Mouse (Mus musculus): ENCODE measurements around the gene Acot3.
"Not testable (repeated sequence)": the region's sequence is repeated elsewhere in the genome, so short reads cannot be mapped to it uniquely, and the experiment has no call there.

Acot3 gene

GRCm38 (mm10) chr12:84051937-84052474, at the start of gene Acot3:
Gene Acot3 (plus strand): TSS chr12:84052144.
- no peak for DNase-seq (ENCODE audit: low spot score)

GRCm38 (mm10) chr12:84003866-84004265, 48.1 kb upstream of the Acot3 start:
- DNase-seq (ENCODE audit: low spot score) = no peak

- no peak for DNase-seq (ENCODE audit: low spot score)
These were observed 43.7 kb upstream of the Acot3 start for GRCm38 (mm10) chr12:84008251-84008650.

- no peak for DNase-seq (ENCODE audit: low spot score)
These were observed 43.2 kb upstream of the Acot3 start for GRCm38 (mm10) chr12:84008729-84009128.

- DNase-seq (ENCODE audit: low spot score) = peak; percentile 90
These were observed 42.6 kb upstream of the Acot3 start, which contains the start of gene Acot1 for GRCm38 (mm10) chr12:84009171-84009965. Gene Acot1 (plus strand): TSS chr12:84009490.

GRCm38 (mm10) chr12:84010201-84010600, 41.7 kb upstream of the Acot3 start:
- no peak for DNase-seq (ENCODE audit: low spot score)

GRCm38 (mm10) chr12:84011251-84012040, 40.5 kb upstream of the Acot3 start:
- DNase-seq (ENCODE audit: low spot score) = no peak

GRCm38 (mm10) chr12:84013130-84013529, 38.8 kb upstream of the Acot3 start:
- no peak for DNase-seq (ENCODE audit: low spot score)

GRCm38 (mm10) chr12:84013701-84014100, 38.2 kb upstream of the Acot3 start:
- no peak for DNase-seq (ENCODE audit: low spot score)

- peak; percentile 88 for DNase-seq (ENCODE audit: low spot score)
These were observed 31.4 kb upstream of the Acot3 start for GRCm38 (mm10) chr12:84020528-84020927.

GRCm38 (mm10) chr12:84022266-84022665, 29.7 kb upstream of the Acot3 start:
- DNase-seq (ENCODE audit: low spot score) = not testable (repeated sequence)

GRCm38 (mm10) chr12:84023052-84023745, 28.7 kb upstream of the Acot3 start:
- peak; percentile 75 for DNase-seq (ENCODE audit: low spot score)

GRCm38 (mm10) chr12:84025888-84026287, 26.1 kb upstream of the Acot3 start:
- DNase-seq (ENCODE audit: low spot score) = no peak

GRCm38 (mm10) chr12:84028328-84028727, 23.6 kb upstream of the Acot3 start:
- not testable (repeated sequence) for DNase-seq (ENCODE audit: low spot score)

GRCm38 (mm10) chr12:84029043-84029442, 22.9 kb upstream of the Acot3 start:
- not testable (repeated sequence) for DNase-seq (ENCODE audit: low spot score)

- DNase-seq (ENCODE audit: low spot score) = peak; percentile 67
These were observed 21.1 kb upstream of the Acot3 start for GRCm38 (mm10) chr12:84030659-84031332.

- DNase-seq (ENCODE audit: low spot score) = no peak
These were observed 19.1 kb upstream of the Acot3 start for GRCm38 (mm10) chr12:84032854-84033253.

GRCm38 (mm10) chr12:84033302-84033701, 18.6 kb upstream of the Acot3 start:
- not testable (repeated sequence) for DNase-seq (ENCODE audit: low spot score)

- no peak for DNase-seq (ENCODE audit: low spot score)
These were observed 17.8 kb upstream of the Acot3 start for GRCm38 (mm10) chr12:84034108-84034507.

- peak; percentile 82 for DNase-seq (ENCODE audit: low spot score)
These were observed 13.7 kb upstream of the Acot3 start, which contains the start of gene Acot4 for GRCm38 (mm10) chr12:84038241-84038640. Gene Acot4 (plus strand): TSS chr12:84038379.

- DNase-seq (ENCODE audit: low spot score) = peak; percentile 89
These were observed 13.2 kb upstream of the Acot3 start, which contains the start of gene Gm49366 for GRCm38 (mm10) chr12:84038691-84039111. Gene Gm49366 (plus strand): TSS chr12:84038935.
